Mouse (Mus musculus): Measurements from ENCODE around the gene Uchl4. TPM values are rescaled to one million over a fixed set of nuclear protein-coding genes. Genes with fewer than 3 reads are reported as not detected.
"Not testable (repeated sequence)": the region's sequence is repeated elsewhere in the genome, so short reads cannot be mapped to it uniquely, and the experiment has no call there.

Uchl4 gene
- 2.9 and 3.0 TPM in 2 replicates for polyA plus RNA-seq (2016; fragmentation: Nextera tagmentation; extraction: Ambion mirVana)

DNA sequence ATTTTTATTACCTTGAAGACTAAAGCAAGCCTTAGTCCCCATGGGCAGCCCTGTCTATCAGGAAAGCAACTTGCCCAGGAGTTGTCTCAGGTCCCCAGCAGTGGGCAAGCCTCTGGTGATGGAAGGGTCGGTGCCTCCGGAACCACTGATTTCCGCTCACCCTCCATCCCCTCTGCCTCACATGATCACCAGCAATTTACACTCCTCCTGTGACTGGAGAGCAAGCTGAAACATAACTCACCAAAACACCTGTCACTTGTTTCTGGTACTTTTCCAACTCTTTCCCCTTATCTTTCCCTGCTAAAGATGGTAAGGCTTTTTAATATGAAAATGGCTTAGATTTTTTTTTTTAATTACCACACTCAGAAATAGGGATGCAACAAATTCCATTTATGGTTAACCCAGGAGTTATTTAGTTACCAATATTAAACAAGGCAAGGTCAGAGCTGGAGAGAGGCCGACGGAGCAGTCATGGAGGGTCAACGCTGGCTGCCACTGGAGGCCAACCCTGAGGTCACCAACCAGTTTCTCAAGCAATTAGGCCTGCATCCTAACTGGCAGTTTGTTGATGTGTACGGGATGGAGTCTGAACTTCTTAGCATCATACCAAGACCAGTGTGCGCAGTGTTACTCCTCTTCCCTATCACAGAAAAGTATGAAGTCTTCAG is at the start of gene Uchl4:
Gene Uchl4 (plus strand): TSS at position 434 of the 668 bp plus-strand sequence.
- Histone ChIP-seq H3K36me3 (no peaks in the 10 kb centered on the region), H3K27ac (no peak within 1 kb of the TSS), H3K9ac (no peak within 1 kb of the TSS), H3K9me3 (no peaks in the 10 kb centered on the region), H3K4me1 (peaks cover 28% of the 10 kb centered on the region), H3K4me2 (replicated peaks) (no peak within 1 kb of the TSS), H3K4me3 (no peak within 1 kb of the TSS), H3K27me3 (replicated peaks) (no peaks in the 10 kb centered on the region)
- 89% methylated on average over 8 of the region's 8 CpGs for WGBS
- ATAC-seq (ENCODE audit: low FRiP score, low read depth) = no peak

GRCm38 (mm10) chr9:64193879-64194278 is 41.1 kb upstream of the Uchl4 start:
- H3K27ac ChIP-seq = no peak overlapping the region
- no peak for ATAC-seq (ENCODE audit: low FRiP score, low read depth)
- no peaks in the 10 kb centered on the region for H3K27me3 ChIP-seq (replicated peaks)
- no peak overlapping the region for H3K9ac ChIP-seq
- no peaks in the 10 kb centered on the region for H3K4me1 ChIP-seq
- WGBS = 100% methylated on average over 1 of the region's 1 CpGs
- no peak overlapping the region for H3K4me3 ChIP-seq
- peaks cover 31% of the 10 kb centered on the region for H3K36me3 ChIP-seq
- no peaks in the 10 kb centered on the region for H3K9me3 ChIP-seq
- H3K4me2 ChIP-seq (replicated peaks) = no peak overlapping the region

- peaks cover 18% of the 10 kb centered on the region for H3K36me3 ChIP-seq
These were observed 39.4 kb upstream of the Uchl4 start for GRCm38 (mm10) chr9:64195554-64195953.

DNA sequence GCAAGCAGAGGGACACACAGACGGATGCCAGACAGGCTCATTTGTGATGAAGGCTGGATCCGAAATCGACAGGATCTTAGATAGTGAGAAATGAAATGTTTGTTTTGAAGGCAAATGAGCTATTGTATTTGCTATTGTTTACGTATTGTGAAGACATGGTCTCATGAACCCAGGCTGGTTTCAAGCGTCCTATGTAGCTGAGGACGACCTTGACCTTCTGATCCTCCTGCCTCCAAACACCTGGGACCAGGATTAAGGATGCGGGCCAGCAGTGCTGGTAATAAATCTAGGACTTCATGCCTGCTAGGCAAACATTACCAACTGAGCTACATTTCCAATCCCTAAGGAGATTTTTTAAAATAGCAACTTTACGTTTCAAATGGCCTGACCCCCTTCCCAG is 37.5 kb upstream of the Uchl4 start:
- Histone ChIP-seq H3K9me3 (no peaks in the 10 kb centered on the region), H3K4me3 (no peak overlapping the region), H3K36me3 (peaks cover 8% of the 10 kb centered on the region), H3K27ac (no peak overlapping the region), H3K4me2 (replicated peaks) (no peak overlapping the region), H3K9ac (no peak overlapping the region), H3K27me3 (replicated peaks) (no peaks in the 10 kb centered on the region), H3K4me1 (no peaks in the 10 kb centered on the region)
- 83% methylated on average over 8 of the region's 8 CpGs for WGBS
- ATAC-seq (ENCODE audit: low FRiP score, low read depth) = no peak

More at GRCm38 (mm10) chr9:64195554-64195953, 39.4 kb upstream of the Uchl4 start:
- Histone ChIP-seq H3K4me3 (no peak overlapping the region), H3K9ac (no peak overlapping the region), H3K4me1 (no peaks in the 10 kb centered on the region), H3K27me3 (replicated peaks) (no peaks in the 10 kb centered on the region), H3K27ac (no peak overlapping the region), H3K9me3 (no peaks in the 10 kb centered on the region), H3K4me2 (replicated peaks) (no peak overlapping the region)
- no peak for ATAC-seq (ENCODE audit: low FRiP score, low read depth)
- 83% methylated on average over 4 of the region's 4 CpGs for WGBS

GRCm38 (mm10) chr9:64198068-64198762 is 36.8 kb upstream of the Uchl4 start:
- H3K4me3 ChIP-seq = no peak overlapping the region
- H3K9ac ChIP-seq = no peak overlapping the region
- 89% methylated on average over 5 of the region's 5 CpGs for WGBS
- peaks cover 15% of the 10 kb centered on the region for H3K36me3 ChIP-seq
- H3K9me3 ChIP-seq = no peaks in the 10 kb centered on the region
- ATAC-seq (ENCODE audit: low FRiP score, low read depth) = no peak
- H3K27me3 ChIP-seq (replicated peaks) = no peaks in the 10 kb centered on the region
- H3K27ac ChIP-seq = no peak overlapping the region
- no peaks in the 10 kb centered on the region for H3K4me1 ChIP-seq
- no peak overlapping the region for H3K4me2 ChIP-seq (replicated peaks)

DNA sequence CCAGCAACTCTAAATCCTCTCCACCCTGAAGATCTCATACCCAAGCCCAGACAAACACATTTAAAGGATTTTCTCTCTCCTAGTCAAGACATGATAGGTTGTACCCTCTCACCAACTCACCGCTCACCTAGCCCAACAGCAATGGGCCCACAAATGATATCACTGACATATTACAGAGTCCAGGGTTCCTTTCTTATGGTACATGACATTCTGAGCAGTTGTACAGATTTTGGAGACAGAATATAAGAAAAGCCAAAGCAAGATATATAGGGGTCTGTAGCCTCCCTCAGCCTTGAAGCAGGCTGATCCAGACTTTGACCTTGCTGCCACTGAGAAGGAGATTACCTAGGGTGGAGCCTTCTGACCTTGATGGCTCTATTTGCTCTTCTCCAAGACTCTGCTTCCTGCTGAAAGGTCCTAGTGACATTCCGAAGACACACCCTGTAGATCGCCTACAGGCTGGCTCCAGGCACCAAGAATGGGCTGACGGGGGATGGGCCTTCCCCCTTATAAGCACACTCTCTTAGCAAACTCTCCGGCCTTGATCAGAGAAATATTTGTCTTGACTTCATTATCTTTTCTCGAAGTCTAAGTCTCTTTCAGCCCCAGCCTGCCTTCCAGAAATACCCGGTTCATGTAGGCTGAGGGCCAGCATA is 36.1 kb upstream of the Uchl4 start:
- H3K9ac ChIP-seq; ATAC-seq (ENCODE audit: low FRiP score, low read depth); H3K27me3 ChIP-seq (replicated peaks); H3K4me1 ChIP-seq; H3K9me3 ChIP-seq; H3K4me2 ChIP-seq (replicated peaks); H3K4me3 ChIP-seq; H3K27ac ChIP-seq: not testable (repeated sequence)
- H3K36me3 ChIP-seq = peaks cover 20% of the 10 kb centered on the region
- 94% methylated on average over 7 of the region's 7 CpGs for WGBS

DNA sequence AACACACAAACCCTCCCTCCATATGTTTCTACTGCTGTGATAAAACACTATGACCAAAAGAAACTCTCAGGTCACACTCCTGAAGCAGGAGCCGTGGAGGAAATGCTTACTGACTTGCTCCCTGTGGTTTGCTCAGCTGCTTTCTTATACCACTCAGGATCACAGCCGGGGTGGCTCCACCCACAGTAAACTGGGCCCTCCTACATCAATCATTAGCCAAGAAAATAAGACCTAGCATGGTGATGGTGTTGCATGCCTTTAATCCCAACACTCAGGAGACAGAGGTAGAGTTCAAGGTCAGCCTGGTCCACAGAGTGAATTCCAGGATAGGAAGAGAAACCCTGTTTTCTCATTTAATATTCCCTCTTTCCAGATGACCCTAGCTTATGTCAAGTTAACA is 35.1 kb upstream of the Uchl4 start:
- no peak for ATAC-seq (ENCODE audit: low FRiP score, low read depth)
- no peaks in the 10 kb centered on the region for H3K4me1 ChIP-seq
- no peaks in the 10 kb centered on the region for H3K9me3 ChIP-seq
- H3K27ac ChIP-seq = no peak overlapping the region
- H3K36me3 ChIP-seq = peaks cover 27% of the 10 kb centered on the region
- H3K27me3 ChIP-seq (replicated peaks) = no peaks in the 10 kb centered on the region
- no peak overlapping the region for H3K9ac ChIP-seq
- WGBS = 73% methylated on average over 2 of the region's 2 CpGs
- no peak overlapping the region for H3K4me3 ChIP-seq
- H3K4me2 ChIP-seq (replicated peaks) = no peak overlapping the region

DNA sequence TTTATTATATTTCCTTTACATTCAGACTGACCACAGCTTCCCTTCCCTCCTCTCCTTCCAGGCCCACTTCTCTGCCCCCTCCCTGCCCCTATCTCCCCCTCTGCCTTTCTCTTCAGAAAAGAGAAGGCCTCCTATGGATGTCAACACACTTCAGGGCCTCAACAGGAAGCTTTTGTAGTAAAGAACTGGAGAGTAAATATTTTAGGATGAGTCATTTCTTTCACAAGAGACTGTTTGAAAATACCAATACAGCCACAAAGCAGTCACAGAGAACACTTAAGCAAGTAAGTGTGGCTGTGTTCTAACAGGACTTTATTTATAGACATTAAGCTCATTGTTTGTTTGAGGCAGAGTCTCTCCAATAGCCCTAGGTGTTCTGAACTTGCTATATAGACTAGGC is 32.7 kb upstream of the Uchl4 start:
- H3K36me3 ChIP-seq = peaks cover 27% of the 10 kb centered on the region
- H3K9me3 ChIP-seq = no peaks in the 10 kb centered on the region
- no peak overlapping the region for H3K27ac ChIP-seq
- no peaks in the 10 kb centered on the region for H3K27me3 ChIP-seq (replicated peaks)
- no peak overlapping the region for H3K9ac ChIP-seq
- no peak for ATAC-seq (ENCODE audit: low FRiP score, low read depth)
- no peak overlapping the region for H3K4me2 ChIP-seq (replicated peaks)
- no peaks in the 10 kb centered on the region for H3K4me1 ChIP-seq
- H3K4me3 ChIP-seq = no peak overlapping the region

DNA sequence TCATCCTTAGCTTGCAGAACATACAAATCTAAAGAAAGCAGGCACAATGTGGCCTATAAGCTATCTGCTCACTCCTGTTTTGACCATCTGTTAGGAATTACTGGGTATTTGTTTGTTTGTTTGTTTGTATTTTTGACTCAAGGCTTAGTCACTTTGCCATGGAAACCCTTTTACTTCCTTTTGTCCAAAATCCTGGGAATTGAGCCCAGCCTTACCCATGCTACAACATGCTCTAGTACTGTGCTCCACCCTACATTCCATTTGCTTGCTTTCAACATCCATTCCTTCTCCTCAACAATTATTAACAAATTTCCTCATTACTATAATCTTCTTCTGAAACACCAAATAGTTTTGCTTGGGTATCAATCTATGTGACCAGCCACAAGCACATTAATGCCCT is 32.1 kb upstream of the Uchl4 start:
- Histone ChIP-seq H3K4me2 (replicated peaks) (no peak overlapping the region), H3K4me3 (no peak overlapping the region), H3K4me1 (no peaks in the 10 kb centered on the region), H3K9me3 (no peaks in the 10 kb centered on the region), H3K27ac (no peak overlapping the region), H3K9ac (no peak overlapping the region), H3K36me3 (peaks cover 28% of the 10 kb centered on the region), H3K27me3 (replicated peaks) (no peaks in the 10 kb centered on the region)
- ATAC-seq (ENCODE audit: low FRiP score, low read depth) = no peak

DNA sequence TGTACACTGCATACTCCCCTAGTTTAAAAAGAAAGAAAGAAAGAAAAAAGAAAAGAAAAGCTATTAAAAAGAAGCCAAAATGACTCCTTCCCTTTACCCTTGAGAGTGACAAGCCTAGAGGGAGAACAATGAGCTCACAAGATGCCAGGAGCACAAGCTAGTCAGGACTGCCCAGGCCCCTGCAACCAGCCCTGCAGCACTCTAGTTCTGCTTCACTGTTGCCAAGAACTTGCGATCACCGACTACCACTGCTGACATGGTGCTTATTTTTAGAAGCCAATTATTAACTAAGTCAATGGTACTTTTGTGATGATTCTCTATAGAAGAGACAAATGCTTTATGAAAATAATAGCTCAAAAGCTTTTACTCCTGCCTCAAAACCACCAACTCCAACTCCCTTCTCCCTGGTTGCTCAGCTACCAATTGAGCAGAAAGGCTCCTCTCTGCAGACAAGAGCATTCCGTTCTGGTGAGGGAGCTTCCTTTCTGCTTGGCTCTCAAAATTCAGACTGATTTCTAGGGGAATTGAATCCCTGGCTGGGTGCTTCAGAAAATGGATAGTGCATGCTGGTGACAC is 27.4 kb upstream of the Uchl4 start:
- Histone ChIP-seq H3K36me3 (peaks cover 38% of the 10 kb centered on the region), H3K4me2 (replicated peaks) (no peak overlapping the region), H3K4me1 (no peaks in the 10 kb centered on the region), H3K27me3 (replicated peaks) (no peaks in the 10 kb centered on the region), H3K9me3 (no peaks in the 10 kb centered on the region), H3K4me3 (no peak overlapping the region), H3K9ac (no peak overlapping the region), H3K27ac (no peak overlapping the region)
- WGBS = 88% methylated on average over 3 of the region's 3 CpGs
- no peak for ATAC-seq (ENCODE audit: low FRiP score, low read depth)

DNA sequence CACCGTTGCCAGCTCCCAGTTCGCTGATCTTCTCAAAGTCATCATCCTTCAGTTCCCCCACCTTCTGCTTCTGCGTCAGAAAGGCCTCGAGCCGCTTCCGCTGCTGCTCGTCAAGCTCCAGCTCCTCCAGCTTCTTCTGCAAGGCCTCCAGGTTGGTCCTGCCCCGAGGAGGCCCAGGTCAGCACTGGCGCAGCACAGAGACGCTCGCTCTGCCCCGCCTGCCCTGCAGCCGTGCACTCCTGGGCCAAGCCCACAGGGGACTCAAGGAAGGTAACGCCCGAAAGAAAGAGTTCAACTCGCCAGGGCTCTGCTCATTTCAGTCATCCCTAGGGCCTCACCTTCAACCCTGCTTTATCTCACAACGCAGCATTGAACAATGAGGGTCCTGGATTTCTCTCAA is 20.5 kb upstream of the Uchl4 start:
- Histone ChIP-seq H3K27me3 (replicated peaks) (no peaks in the 10 kb centered on the region), H3K9ac (no peak overlapping the region), H3K4me3 (no peak overlapping the region), H3K9me3 (no peaks in the 10 kb centered on the region), H3K36me3 (peaks cover 12% of the 10 kb centered on the region), H3K4me2 (replicated peaks) (no peak overlapping the region), H3K4me1 (no peaks in the 10 kb centered on the region), H3K27ac (no peak overlapping the region)
- WGBS = 93% methylated on average over 17 of the region's 17 CpGs
- ATAC-seq (ENCODE audit: low FRiP score, low read depth) = no peak

- Histone ChIP-seq H3K4me2 (replicated peaks) (no peak overlapping the region), H3K9ac (no peak overlapping the region), H3K4me3 (no peak overlapping the region), H3K4me1 (peaks cover 3% of the 10 kb centered on the region; the same call in 1 of the 2 replicates), H3K27ac (no peak overlapping the region), H3K36me3 (peaks cover 6% of the 10 kb centered on the region; the same call in 1 of the 2 replicates), H3K9me3 (no peaks in the 10 kb centered on the region), H3K27me3 (replicated peaks) (no peaks in the 10 kb centered on the region)
- no peak for ATAC-seq (ENCODE audit: low FRiP score, low read depth)
- 91% methylated on average over 4 of the region's 4 CpGs for WGBS
These were observed 18.9 kb upstream of the Uchl4 start for GRCm38 (mm10) chr9:64216090-64216489.

All from neural tube, embryonic 12.5 days (tissue).